Mouse (Mus musculus): ENCODE data around the gene Tdrd5. TPM values are rescaled to one million over a fixed set of nuclear protein-coding genes. Genes with fewer than 3 reads are reported as not detected.

The Tdrd5 gene
- polyA plus RNA-seq, 1 experiment from 2014 or later, result 0.13 TPM

DNA sequence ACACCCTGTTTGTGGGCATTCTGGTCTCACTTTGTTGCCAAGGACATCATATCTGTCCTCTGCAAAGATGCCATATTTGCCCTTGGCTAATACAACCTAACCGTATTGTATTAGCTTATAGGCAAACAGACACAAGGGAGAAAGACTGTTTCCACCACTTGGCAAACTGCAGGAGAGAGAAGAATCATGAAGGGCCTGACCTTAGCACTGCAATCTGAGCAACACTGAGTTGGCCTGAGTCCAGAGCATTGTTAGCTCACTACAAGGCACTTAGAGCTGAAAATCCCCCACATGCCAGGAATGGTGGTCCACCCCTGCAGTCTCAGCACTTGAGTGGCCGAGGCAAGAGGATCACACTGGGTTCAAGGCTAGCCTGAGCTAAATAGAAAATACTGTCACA is 84.9 kb downstream of the Tdrd5 start:
- no peak overlapping the region for H3K9ac ChIP-seq
- 85% methylated on average over 2 of the region's 2 CpGs for WGBS
- ATAC-seq (ENCODE audit: insufficient number of reproducible peaks, insufficient read depth, low FRiP score, low TSS enrichment), result no peak
- no peak overlapping the region for H3K4me3 ChIP-seq
- H3K27ac ChIP-seq, result no peak overlapping the region
- H3K4me2 ChIP-seq (replicated peaks), result no peak overlapping the region
- no peaks in the 10 kb centered on the region for H3K9me3 ChIP-seq
- H3K27me3 ChIP-seq, result no peaks in the 10 kb centered on the region
- no peaks in the 10 kb centered on the region for H3K4me1 ChIP-seq
- no peaks in the 10 kb centered on the region for H3K36me3 ChIP-seq

DNA sequence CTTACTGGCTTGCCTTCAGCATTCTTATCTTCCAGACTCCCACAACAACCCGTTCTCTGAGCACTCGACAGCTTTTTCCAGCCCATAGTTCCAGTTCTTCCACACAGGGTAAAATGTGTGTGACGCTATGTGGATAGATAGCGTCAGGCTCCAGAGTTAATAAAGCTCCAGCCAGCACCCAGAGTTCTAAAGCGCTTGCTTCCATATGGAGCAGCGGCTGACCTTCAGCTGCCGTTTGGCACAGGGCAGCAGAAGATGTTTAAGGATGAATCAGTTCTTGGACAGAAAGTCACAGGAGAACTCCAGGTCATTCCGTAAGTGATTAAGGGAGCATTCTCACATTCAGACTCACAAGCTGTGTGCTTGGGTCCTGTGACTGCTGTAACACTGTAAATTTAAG is 85.5 kb downstream of the Tdrd5 start:
- H3K4me1 ChIP-seq, result no peaks in the 10 kb centered on the region
- no peak overlapping the region for H3K4me3 ChIP-seq
- no peak overlapping the region for H3K9ac ChIP-seq
- ATAC-seq (ENCODE audit: insufficient number of reproducible peaks, insufficient read depth, low FRiP score, low TSS enrichment), result no peak
- H3K9me3 ChIP-seq, result no peaks in the 10 kb centered on the region
- no peak overlapping the region for H3K4me2 ChIP-seq (replicated peaks)
- no peak overlapping the region for H3K27ac ChIP-seq
- no peaks in the 10 kb centered on the region for H3K36me3 ChIP-seq
- H3K27me3 ChIP-seq, result no peaks in the 10 kb centered on the region
- 79% methylated on average over 8 of the region's 8 CpGs for WGBS

DNA sequence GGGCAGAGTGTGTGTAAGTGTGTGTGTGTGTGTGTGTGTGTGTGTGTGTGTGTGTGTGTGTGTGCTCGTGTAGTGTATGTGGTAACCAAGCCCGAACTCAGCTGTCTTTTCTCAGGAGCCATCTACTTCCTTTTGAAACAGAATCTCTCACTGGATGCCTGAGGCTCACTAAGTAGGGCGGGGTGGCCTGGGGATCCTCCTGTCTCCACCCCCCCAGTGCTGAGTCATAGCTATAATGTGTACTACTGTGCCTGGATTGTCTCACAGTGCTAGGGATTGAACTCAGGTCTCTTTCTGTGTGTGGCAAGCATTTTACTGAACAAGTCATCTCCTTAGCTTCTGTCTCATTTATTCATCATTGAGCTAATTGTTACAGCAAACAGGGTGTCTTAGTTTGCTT is 86.1 kb downstream of the Tdrd5 start:
- no peak overlapping the region for H3K4me3 ChIP-seq
- ATAC-seq (ENCODE audit: insufficient number of reproducible peaks, insufficient read depth, low FRiP score, low TSS enrichment), result no peak

DNA sequence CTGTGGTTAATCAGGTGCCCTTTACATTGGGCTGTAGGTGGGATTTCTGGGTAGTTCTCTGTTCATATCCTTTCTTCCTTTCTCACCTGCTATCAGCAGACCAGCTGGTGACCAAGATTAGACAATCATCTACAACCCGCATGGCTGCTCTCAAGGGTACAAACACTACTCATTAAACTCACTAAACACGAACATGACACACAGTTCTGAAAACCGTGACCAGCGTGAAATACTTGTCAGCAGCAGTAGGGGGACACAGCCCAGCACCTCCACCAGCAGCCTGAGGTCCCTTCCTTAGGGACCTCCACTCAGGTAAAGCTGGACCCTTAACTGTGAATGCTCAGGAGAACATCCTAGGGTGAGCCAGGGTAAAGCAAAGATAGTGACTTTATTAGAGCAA is 87.2 kb downstream of the Tdrd5 start:
- Histone ChIP-seq H3K9me3 (no peaks in the 10 kb centered on the region), H3K4me1 (no peaks in the 10 kb centered on the region), H3K36me3 (no peaks in the 10 kb centered on the region), H3K4me3 (no peak overlapping the region), H3K4me2 (replicated peaks) (no peak overlapping the region), H3K9ac (no peak overlapping the region), H3K27me3 (no peaks in the 10 kb centered on the region), H3K27ac (no peak overlapping the region)
- 75% methylated on average over 4 of the region's 4 CpGs for WGBS
- no peak for ATAC-seq (ENCODE audit: insufficient number of reproducible peaks, insufficient read depth, low FRiP score, low TSS enrichment)

More for the DNA sequence above, 86.1 kb downstream of the Tdrd5 start:
- no peak overlapping the region for H3K27ac ChIP-seq
- H3K4me1 ChIP-seq, result no peaks in the 10 kb centered on the region
- no peaks in the 10 kb centered on the region for H3K9me3 ChIP-seq
- H3K27me3 ChIP-seq, result no peaks in the 10 kb centered on the region
- no peaks in the 10 kb centered on the region for H3K36me3 ChIP-seq
- no peak overlapping the region for H3K4me2 ChIP-seq (replicated peaks)
- no peak overlapping the region for H3K9ac ChIP-seq
- 46% methylated on average over 3 of the region's 3 CpGs for WGBS

DNA sequence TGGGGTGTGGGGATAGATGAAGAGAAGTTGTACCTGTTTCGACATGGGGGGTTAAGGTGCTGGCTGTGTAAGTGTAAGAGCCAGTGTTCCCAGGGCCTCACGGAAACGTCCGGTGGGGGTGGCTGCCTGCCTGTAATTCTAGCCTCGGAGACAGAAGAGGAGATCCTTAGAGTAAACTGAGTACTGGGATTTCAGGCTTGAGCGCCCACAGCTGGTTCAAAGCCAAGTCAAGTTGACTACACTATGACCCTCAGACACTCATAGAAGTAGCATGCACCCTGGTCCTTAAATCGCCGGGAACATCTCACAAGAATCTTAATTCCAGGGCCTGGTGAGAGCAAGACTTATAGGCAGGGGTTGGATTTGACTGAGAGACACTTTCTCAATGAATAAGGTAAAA is 88.8 kb downstream of the Tdrd5 start:
- H3K4me3 ChIP-seq, result no peak overlapping the region
- H3K4me1 ChIP-seq, result no peaks in the 10 kb centered on the region
- H3K27ac ChIP-seq, result no peak overlapping the region
- no peak for ATAC-seq (ENCODE audit: insufficient number of reproducible peaks, insufficient read depth, low FRiP score, low TSS enrichment)
- H3K9ac ChIP-seq, result no peak overlapping the region
- WGBS, result 74% methylated on average over 8 of the region's 8 CpGs
- H3K4me2 ChIP-seq (replicated peaks), result no peak overlapping the region
- H3K36me3 ChIP-seq, result no peaks in the 10 kb centered on the region
- no peaks in the 10 kb centered on the region for H3K27me3 ChIP-seq
- no peaks in the 10 kb centered on the region for H3K9me3 ChIP-seq

DNA sequence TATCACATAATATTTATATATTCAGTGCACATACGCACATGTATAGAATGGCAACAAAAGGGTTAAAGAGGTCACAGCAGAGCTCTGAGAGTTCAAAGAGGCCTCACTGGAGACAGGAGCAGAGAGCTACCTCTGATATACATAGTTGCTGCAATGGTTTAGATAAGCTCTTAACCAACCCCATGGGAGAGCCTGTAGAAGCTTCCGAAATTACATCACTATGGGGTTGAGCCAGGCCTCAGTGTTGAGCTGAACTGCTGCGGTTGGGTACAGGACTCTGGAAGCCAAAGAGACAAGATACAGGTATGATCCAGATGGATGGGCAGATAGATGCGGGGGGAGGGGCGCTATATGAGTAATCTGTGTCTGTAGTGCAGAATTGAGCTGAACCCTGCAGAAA is 90.5 kb downstream of the Tdrd5 start:
- H3K36me3 ChIP-seq, result no peaks in the 10 kb centered on the region
- WGBS, result 93% methylated on average over 5 of the region's 5 CpGs
- no peaks in the 10 kb centered on the region for H3K9me3 ChIP-seq
- no peak overlapping the region for H3K27ac ChIP-seq
- no peak overlapping the region for H3K9ac ChIP-seq
- ATAC-seq (ENCODE audit: insufficient number of reproducible peaks, insufficient read depth, low FRiP score, low TSS enrichment), result no peak
- H3K4me2 ChIP-seq (replicated peaks), result no peak overlapping the region
- H3K4me3 ChIP-seq, result no peak overlapping the region
- H3K4me1 ChIP-seq, result no peaks in the 10 kb centered on the region
- no peaks in the 10 kb centered on the region for H3K27me3 ChIP-seq

DNA sequence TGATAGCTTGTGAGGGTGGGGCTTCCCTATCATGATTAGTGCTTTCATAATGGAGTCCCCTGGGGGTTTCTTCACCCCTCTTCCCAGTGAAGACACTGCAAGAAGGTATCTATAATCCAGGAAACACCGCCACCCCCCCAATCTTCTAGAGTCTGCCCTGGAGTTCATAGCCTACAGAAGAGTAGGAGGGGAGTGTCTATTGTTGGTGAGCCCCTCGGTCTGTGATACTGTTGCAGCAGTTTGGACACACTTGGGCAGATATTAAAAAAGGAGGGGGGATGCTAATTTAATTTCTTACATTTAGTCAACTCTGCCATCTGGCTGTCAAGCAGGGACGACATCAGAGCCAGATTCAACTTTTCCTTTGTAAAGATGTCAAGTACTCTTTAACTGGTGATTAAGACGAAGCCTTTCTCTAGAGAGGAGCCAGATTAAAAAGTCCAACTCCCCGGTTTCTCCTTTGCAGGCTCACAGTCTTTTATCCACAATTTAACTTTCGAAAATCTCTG is 91.6 kb downstream of the Tdrd5 start:
- Histone ChIP-seq H3K9me3 (no peaks in the 10 kb centered on the region), H3K27ac (no peak overlapping the region), H3K4me1 (no peaks in the 10 kb centered on the region), H3K4me3 (no peak overlapping the region), H3K4me2 (replicated peaks) (no peak overlapping the region), H3K9ac (no peak overlapping the region), H3K36me3 (no peaks in the 10 kb centered on the region), H3K27me3 (peaks cover 7% of the 10 kb centered on the region)
- 56% methylated on average over 6 of the region's 6 CpGs for WGBS
- ATAC-seq (ENCODE audit: insufficient number of reproducible peaks, insufficient read depth, low FRiP score, low TSS enrichment), result no peak

Other genes with a start within 250 kb of the Tdrd5 start
- gene Fam163a, start 98.6 kb downstream of the Tdrd5 start, polyA plus RNA-seq (2016; fragmentation: Nextera tagmentation; extraction: Ambion mirVana), result 1.3 and 1.8 TPM in 2 replicates
- not detected in 2 replicates for gene Nphs2, start 7.1 kb upstream of the Tdrd5 start, polyA plus RNA-seq (2016; fragmentation: Nextera tagmentation; extraction: Ambion mirVana)
- gene Gm2000, start 62.4 kb upstream of the Tdrd5 start, polyA plus RNA-seq (2016; fragmentation: Nextera tagmentation; extraction: Ambion mirVana), result 793 and 849 TPM in 2 replicates
- gene Axdnd1, start 117.5 kb upstream of the Tdrd5 start, polyA plus RNA-seq (2016; fragmentation: Nextera tagmentation; extraction: Ambion mirVana), result 0.27 and 1.1 TPM in 2 replicates
- 29.1 and 30.7 TPM in 2 replicates for gene Soat1, start 170.7 kb upstream of the Tdrd5 start, polyA plus RNA-seq (2016; fragmentation: Nextera tagmentation; extraction: Ambion mirVana)
- gene Gm10031, start 220.3 kb upstream of the Tdrd5 start, polyA plus RNA-seq (2016; fragmentation: Nextera tagmentation; extraction: Ambion mirVana), result 0.27 and 0.38 TPM in 2 replicates

Data from embryonic facial prominence, embryonic 12.5 days (tissue).